Mouse (Mus musculus) heart, embryonic 15.5 days (tissue): ENCODE data around the gene Lrsam1. TPM values are rescaled to one million over a fixed set of nuclear protein-coding genes. Genes with fewer than 3 reads are reported as not detected.
A peak's percentile ranks its signal among the peaks of the same experiment; 100 is the strongest.

Experiments used
- ATAC-seq: fragments of 200-750 bp; cut with Nextera tagmentation; replicated peaks from 2 replicates; pipeline ENCODE4 v1.8.0; 2017; ENCODE audit warnings: low read depth, moderate TSS enrichment; ENCODE audit not compliant: insufficient number of reproducible peaks, insufficient read depth, low FRiP score
- H3K27ac ChIP-seq: fragments of 300-500 bp; sonication (generic); 2 replicates; pipeline ENCODE4 v1.5.1; 2015; ENCODE audit warnings: mild to moderate bottlenecking, inconsistent platforms
- H3K27me3 ChIP-seq: fragments of 300-500 bp; sonication (generic); 2 replicates; pipeline ENCODE4 v1.6.1; 2015; ENCODE audit warnings: inconsistent platforms
- H3K36me3 ChIP-seq: fragments of 300-500 bp; sonication (generic); 2 replicates; pipeline ENCODE4 v1.6.1; 2015; ENCODE audit warnings: mild to moderate bottlenecking, inconsistent platforms
- H3K4me1 ChIP-seq: fragments of 300-500 bp; sonication (generic); replicated peaks from 2 replicates; pipeline ENCODE4 v1.6.1; 2015; ENCODE audit warnings: inconsistent platforms
- H3K4me2 ChIP-seq: fragments of 300-500 bp; sonication (generic); 2 replicates; pipeline ENCODE4 v1.6.1; 2015; ENCODE audit warnings: inconsistent platforms, mild to moderate bottlenecking, moderate library complexity
- H3K4me3 ChIP-seq: fragments of 300-500 bp; sonication (generic); 2 replicates; pipeline ENCODE4 v1.5.1; 2015; ENCODE audit warnings: mild to moderate bottlenecking, inconsistent platforms
- H3K9ac ChIP-seq: fragments of 300-500 bp; sonication (generic); 2 replicates; pipeline ENCODE4 v1.6.1; 2015; ENCODE audit warnings: mild to moderate bottlenecking, inconsistent platforms
- H3K9me3 ChIP-seq: fragments of 300-500 bp; sonication (generic); replicated peaks from 2 replicates; pipeline ENCODE4 v1.6.1; 2016; ENCODE audit warnings: inconsistent platforms
- WGBS: fragments of 180-500 bp; shearing (Covaris S2); methylation state at CpG from one replicate; pipeline ENCODE4 v1.1.7; 2015; ENCODE audit warnings: mixed read lengths; 5-methylcytosine and 5-hydroxymethylcytosine counted together
- polyA plus RNA-seq: library from polyadenylated mRNA; unstranded; fragments of >200 nt; fragmentation: Nextera tagmentation; extraction: Ambion mirVana; gene quantifications from 2 replicates; pipeline ENCODE4 v1.2.1, GENCODE M21; 2015

Gene Lrsam1
- polyA plus RNA-seq, 1 experiment from 2014 or later: 8.3 TPM

GRCm38 (mm10) chr2:32877303-32877702, 84.1 kb downstream of the Lrsam1 start:
- peak overlapping the region; percentile 89 for H3K4me3 ChIP-seq
- WGBS: 18% methylated on average over 5 of the region's 5 CpGs
- no peaks in the 10 kb centered on the region for H3K27me3 ChIP-seq

DNA sequence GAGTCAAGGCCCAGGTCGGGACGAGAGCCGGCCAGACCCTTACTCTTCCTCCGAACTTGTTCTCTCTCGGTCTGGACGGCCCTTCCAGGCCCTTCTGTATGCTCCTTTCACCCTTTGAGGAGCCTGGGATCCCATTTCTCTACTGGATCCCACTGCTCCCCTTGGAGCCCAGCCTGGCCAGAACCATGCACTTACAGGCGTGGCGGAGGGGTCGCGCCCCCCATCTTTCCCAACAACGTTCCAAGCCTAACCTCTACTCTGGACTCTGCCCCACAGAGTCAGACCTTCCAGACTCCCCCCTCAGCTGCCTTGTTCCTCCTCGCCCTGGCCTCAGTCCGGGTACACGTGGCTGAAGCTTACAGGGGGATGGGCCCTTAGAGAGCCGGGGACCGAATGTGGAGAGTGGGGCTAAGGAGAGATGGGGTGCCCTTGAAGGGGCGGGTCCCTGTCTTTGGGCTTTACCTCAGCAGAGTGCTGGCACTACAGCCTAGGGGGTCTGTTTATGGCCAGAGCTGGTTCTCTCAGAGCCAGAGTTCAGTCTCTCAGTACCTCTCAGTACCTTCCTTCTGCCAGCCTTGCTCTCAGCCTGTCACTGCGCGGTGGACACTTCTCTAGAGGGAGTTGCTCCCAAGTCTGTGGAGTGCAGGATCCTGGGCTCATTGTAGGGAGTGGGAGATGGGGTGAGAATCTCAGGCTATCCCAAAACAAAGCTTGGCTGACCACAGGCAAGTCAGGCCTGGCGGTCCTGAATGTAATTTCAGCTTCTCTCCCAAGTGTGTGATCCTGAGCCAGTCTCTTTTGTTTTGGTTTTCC, 84.7 kb downstream of the Lrsam1 start:
- no peaks in the 10 kb centered on the region for H3K9me3 ChIP-seq
- ATAC-seq: no peak
- peak overlapping the region; percentile 89 for H3K4me3 ChIP-seq
- no peaks in the 10 kb centered on the region for H3K36me3 ChIP-seq
- H3K4me1 ChIP-seq: peaks cover 65% of the 10 kb centered on the region
- no peaks in the 10 kb centered on the region for H3K27me3 ChIP-seq
- H3K4me2 ChIP-seq: peak overlapping the region; percentile 79
- H3K9ac ChIP-seq: peak overlapping the region; percentile 88
- peak overlapping the region; percentile 96 for H3K27ac ChIP-seq
- WGBS: under 1% methylated on average over 20 of the region's 20 CpGs

More at GRCm38 (mm10) chr2:32877303-32877702, 84.1 kb downstream of the Lrsam1 start:
- no peaks in the 10 kb centered on the region for H3K36me3 ChIP-seq
- peak overlapping the region; percentile 88 for H3K9ac ChIP-seq
- ATAC-seq: no peak
- peaks cover 72% of the 10 kb centered on the region for H3K4me1 ChIP-seq
- peak overlapping the region; percentile 96 for H3K27ac ChIP-seq
- H3K4me2 ChIP-seq: peak overlapping the region; percentile 79
- H3K9me3 ChIP-seq: no peaks in the 10 kb centered on the region

- ATAC-seq: peak; percentile 89
- Histone ChIP-seq H3K27me3 (no peaks in the 10 kb centered on the region), H3K4me1 (peaks cover 57% of the 10 kb centered on the region), H3K9ac (peak within 1 kb of the TSS; percentile 88), H3K36me3 (no peaks in the 10 kb centered on the region), H3K27ac (peak within 1 kb of the TSS; percentile 96), H3K9me3 (no peaks in the 10 kb centered on the region), H3K4me3 (peak within 1 kb of the TSS; percentile 89), H3K4me2 (peak within 1 kb of the TSS; percentile 79)
- under 1% methylated on average over 65 of the region's 68 CpGs for WGBS
Measured at GRCm38 (mm10) chr2:32875675-32876489, 85.5 kb downstream of the Lrsam1 start, which contains the start of gene Fam129b. TSS of gene Fam129b (plus strand) at chr2:32876114.

Other genes starting within 250 kb of the Lrsam1 start
- gene Cdk9, start 248.5 kb downstream of the Lrsam1 start, polyA plus RNA-seq: 45.5 and 66.6 TPM in 2 replicates
- 25.7 and 33.4 TPM in 2 replicates for gene Sh2d3c, start 240.6 kb downstream of the Lrsam1 start, polyA plus RNA-seq
- gene 6330409D20Rik, start 220.6 kb downstream of the Lrsam1 start, polyA plus RNA-seq: 0.16 TPM in 1 of 2 replicates, not detected in the other
- 31.2 and 41.1 TPM in 2 replicates for gene Tor2a, start 204.4 kb downstream of the Lrsam1 start, polyA plus RNA-seq
- 0.15 and 0.32 TPM in 2 replicates for gene Ttc16, start 186.0 kb downstream of the Lrsam1 start, polyA plus RNA-seq
- 3.0 and 4.8 TPM in 2 replicates for gene Ptrh1, start 185.8 kb downstream of the Lrsam1 start, polyA plus RNA-seq
- gene Cfap157, start 177.2 kb downstream of the Lrsam1 start, polyA plus RNA-seq: 0.16 and 0.52 TPM in 2 replicates
- 23.8 and 28.3 TPM in 2 replicates for gene Stxbp1, start 114.4 kb downstream of the Lrsam1 start, polyA plus RNA-seq
- 43.0 and 57.4 TPM in 2 replicates for gene Fam129b, start 85.5 kb downstream of the Lrsam1 start, polyA plus RNA-seq
- 79.3 and 89.3 TPM in 2 replicates for gene Rpl12, start 55 bp downstream of the Lrsam1 start, polyA plus RNA-seq
- gene Slc2a8, start 20.5 kb upstream of the Lrsam1 start, polyA plus RNA-seq: 20.4 and 23.6 TPM in 2 replicates
- 6.9 and 11.4 TPM in 2 replicates for gene Garnl3, start 170.0 kb upstream of the Lrsam1 start, polyA plus RNA-seq